Mouse (Mus musculus) forebrain, embryonic 14.5 days (tissue): ENCODE results near the gene Brwd1. TPM values are rescaled to one million over a fixed set of nuclear protein-coding genes. Genes with fewer than 3 reads are reported as not detected.
"Not testable (repeated sequence)": the region's sequence is repeated elsewhere in the genome, so short reads cannot be mapped to it uniquely, and the experiment has no call there.

Experiments used
- ATAC-seq: fragments of 200-750 bp; cut with Nextera tagmentation; 2 replicates; pipeline ENCODE4 v1.8.0; 2017; ENCODE audit warnings: mild to moderate bottlenecking, moderate library complexity
- DNase-seq: peaks from one replicate; pipeline ENCODE4 v3.0.0-alpha.2; 2015; ENCODE audit warnings: low spot score
- H3K27ac ChIP-seq: fragments of 300-500 bp; sonication (generic); 2 replicates; pipeline ENCODE4 v1.5.1; 2014; ENCODE audit warnings: low read depth, mild to moderate bottlenecking, control low read depth, low read length, moderate library complexity
- H3K27me3 ChIP-seq: fragments of 300-500 bp; sonication (generic); replicated peaks from 2 replicates; pipeline ENCODE4 v1.6.1; 2014; ENCODE audit warnings: low read length, control low read depth, mixed read lengths; ENCODE audit not compliant: control insufficient read depth, insufficient read depth
- H3K36me3 ChIP-seq: fragments of 300-500 bp; sonication (generic); 2 replicates; pipeline ENCODE4 v1.6.1; 2014; ENCODE audit warnings: low read length, control low read depth; ENCODE audit not compliant: control insufficient read depth, insufficient read depth
- H3K4me1 ChIP-seq: fragments of 300-500 bp; sonication (generic); 2 replicates; pipeline ENCODE4 v1.6.1; 2014; ENCODE audit warnings: antibody characterized with exemption, low read length, control low read depth; ENCODE audit not compliant: control insufficient read depth, insufficient read depth
- H3K4me2 ChIP-seq: fragments of 300-500 bp; sonication (generic); 2 replicates; pipeline ENCODE4 v1.6.1; 2014; ENCODE audit warnings: mild to moderate bottlenecking, control low read depth, low read length
- H3K4me3 ChIP-seq: fragments of 300-500 bp; sonication (generic); 2 replicates; pipeline ENCODE4 v1.5.1; 2014; ENCODE audit warnings: low read depth, low read length, control low read depth
- H3K9ac ChIP-seq: fragments of 300-500 bp; sonication (generic); 2 replicates; pipeline ENCODE4 v1.6.1; 2014; ENCODE audit warnings: mild to moderate bottlenecking, low read length, control low read depth, moderate library complexity
- H3K9me3 ChIP-seq: fragments of 300-500 bp; sonication (generic); replicated peaks from 2 replicates; pipeline ENCODE4 v1.6.1; 2016; ENCODE audit warnings: low read length, control low read depth, mixed read lengths; ENCODE audit not compliant: control insufficient read depth
- WGBS: fragments of 180-500 bp; shearing (Covaris S2); extraction: QIAGEN DNeasy Blood & Tissue Kit; methylation state at CpG from one replicate; pipeline ENCODE4 v1.1.7; 2014; 5-methylcytosine and 5-hydroxymethylcytosine counted together
- polyA plus RNA-seq: library from polyadenylated mRNA; unstranded; fragments of >200 nt; fragmentation: Nextera tagmentation; extraction: Ambion mirVana; gene quantifications from 2 replicates; pipeline ENCODE4 v1.2.1, GENCODE M21; 2014

The Brwd1 gene
- polyA plus RNA-seq, 1 experiment from 2014 or later = 272 TPM

DNA sequence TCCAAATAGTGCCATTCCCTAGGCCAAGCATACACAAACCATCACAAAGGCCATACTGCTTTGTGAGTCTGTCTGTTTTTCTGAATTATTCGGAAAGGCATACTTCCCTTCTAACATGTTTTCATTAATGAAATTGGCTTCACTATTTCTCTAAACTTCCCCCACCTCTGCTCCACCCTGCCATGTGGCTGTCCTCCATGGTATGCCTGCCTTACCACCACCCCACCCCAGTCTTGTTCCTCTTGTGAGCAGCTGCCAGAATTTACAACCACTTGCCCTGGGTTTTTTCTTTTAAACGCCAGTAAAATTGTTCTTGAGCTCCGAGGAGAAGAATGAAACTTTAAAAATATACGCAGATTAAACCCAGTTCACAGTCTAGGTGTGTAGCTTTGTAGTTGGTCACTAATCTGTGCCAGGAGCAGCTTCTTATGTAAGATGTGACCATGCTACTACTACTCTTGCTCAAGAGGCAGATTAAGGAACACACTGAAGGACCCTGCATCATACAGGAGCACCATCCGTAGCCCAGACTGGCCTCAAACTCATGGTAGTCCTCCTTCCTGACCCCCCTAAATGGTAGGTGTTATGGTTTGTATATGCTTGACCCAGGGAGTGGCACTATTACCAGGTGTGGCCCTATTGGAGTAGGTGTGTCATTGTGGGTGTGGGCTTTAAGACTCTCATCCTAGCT is 28.5 kb upstream of the Brwd1 start:
- H3K4me1 ChIP-seq = no peaks in the 10 kb centered on the region
- no peak overlapping the region for H3K4me3 ChIP-seq
- no peak for DNase-seq
- H3K4me2 ChIP-seq = no peak overlapping the region
- H3K27ac ChIP-seq = no peak overlapping the region
- no peaks in the 10 kb centered on the region for H3K27me3 ChIP-seq
- H3K9me3 ChIP-seq = no peaks in the 10 kb centered on the region
- WGBS = 86% methylated on average over 5 of the region's 5 CpGs
- no peak overlapping the region for H3K9ac ChIP-seq
- no peak for ATAC-seq
- H3K36me3 ChIP-seq = no peaks in the 10 kb centered on the region

DNA sequence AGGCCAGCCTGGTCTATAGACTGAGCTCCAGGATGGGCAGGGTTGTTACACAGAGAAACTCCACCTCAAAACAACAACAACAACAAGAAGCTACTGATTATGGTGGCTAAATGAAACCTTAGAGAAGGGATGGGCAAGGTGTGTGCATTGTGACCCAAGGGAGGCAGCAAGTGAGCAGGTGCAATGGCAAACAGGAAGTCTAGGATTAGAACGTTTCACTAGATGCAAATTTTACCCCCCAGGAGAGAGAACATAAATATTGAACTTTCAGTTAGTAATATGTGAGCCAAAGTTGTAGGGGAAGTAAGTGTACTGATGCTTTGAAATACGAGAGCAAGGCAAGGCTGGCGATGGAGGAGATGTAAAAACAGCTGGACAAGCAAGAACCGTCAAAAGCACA is 27.3 kb upstream of the Brwd1 start:
- 75% methylated on average over 4 of the region's 4 CpGs for WGBS
- DNase-seq (no peak), ATAC-seq (no peak)
- Histone ChIP-seq H3K9me3 (no peaks in the 10 kb centered on the region), H3K4me2 (no peak overlapping the region), H3K4me3 (no peak overlapping the region), H3K27ac (no peak overlapping the region), H3K4me1 (no peaks in the 10 kb centered on the region), H3K9ac (no peak overlapping the region), H3K27me3 (no peaks in the 10 kb centered on the region), H3K36me3 (no peaks in the 10 kb centered on the region)

DNA sequence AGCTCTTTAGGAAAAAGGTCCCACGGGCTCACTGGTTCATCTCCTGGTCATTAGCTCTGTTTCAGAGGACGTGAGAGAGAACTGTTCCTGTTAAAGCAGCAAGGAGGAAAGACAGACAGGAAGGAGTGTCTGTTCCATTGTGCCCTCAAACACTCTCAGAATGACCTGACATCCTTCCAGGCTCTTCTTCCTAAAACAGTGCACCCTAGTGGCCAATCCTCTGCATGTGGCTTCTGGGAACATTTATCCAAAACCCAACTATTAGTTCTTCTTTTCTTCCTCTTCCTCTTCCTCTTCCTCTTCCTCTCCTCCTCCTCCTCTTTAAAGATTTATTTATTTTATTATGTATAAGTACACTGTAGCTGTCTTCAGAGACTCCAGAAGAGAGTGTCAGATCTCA is 20.7 kb upstream of the Brwd1 start:
- Histone ChIP-seq H3K36me3 (no peaks in the 10 kb centered on the region), H3K9me3 (no peaks in the 10 kb centered on the region), H3K9ac (no peak overlapping the region), H3K27ac (no peak overlapping the region), H3K4me2 (no peak overlapping the region), H3K4me1 (no peaks in the 10 kb centered on the region), H3K4me3 (no peak overlapping the region), H3K27me3 (no peaks in the 10 kb centered on the region)
- 37% methylated on average over 2 of the region's 2 CpGs for WGBS
- DNase-seq = peak; percentile 35
- no peak for ATAC-seq

DNA sequence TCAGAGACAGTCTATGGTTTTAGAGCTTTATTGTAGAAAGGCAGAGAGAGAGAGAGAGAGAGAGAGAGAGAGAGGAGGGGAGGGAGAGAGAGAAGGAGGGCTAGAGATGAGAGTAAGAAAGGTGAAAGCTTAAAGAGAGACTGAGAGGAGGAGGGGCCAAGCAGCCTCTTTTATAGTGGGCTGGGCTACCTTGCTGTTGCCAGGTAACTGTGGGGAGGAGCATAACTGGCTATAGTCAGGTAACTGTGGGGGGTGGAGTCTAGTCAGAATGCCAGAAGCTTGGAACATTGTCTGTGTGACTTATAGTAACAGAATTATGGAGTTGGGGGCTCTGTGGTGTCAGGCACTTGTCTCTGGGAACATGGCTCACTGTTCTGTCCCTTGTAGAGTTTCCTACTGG is 15.5 kb upstream of the Brwd1 start:
- DNase-seq, H3K9me3 ChIP-seq: not testable (repeated sequence)

DNA sequence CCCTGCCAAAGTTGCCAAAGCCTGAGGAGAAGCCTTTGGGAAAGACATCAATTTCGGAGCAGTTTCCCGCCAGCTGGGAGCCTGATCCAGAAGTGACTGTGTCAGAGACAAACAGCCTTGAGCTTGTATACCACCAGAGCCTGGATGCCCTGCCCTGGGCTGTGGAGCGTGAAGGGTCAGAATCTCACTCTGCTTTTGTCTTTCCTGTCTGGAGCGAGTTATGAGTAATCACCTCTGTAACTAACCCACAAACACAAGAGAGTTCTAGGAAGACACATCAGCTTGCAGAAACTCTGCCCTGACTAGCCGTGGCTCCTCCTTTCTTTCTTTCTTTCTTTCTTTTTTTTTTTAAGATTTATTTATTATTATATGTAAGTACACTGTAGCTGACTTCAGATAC is 13.6 kb upstream of the Brwd1 start:
- whole genome bisulfite sequencing = 86% methylated on average over 5 of the region's 5 CpGs
- Histone ChIP-seq H3K36me3 (no peaks in the 10 kb centered on the region), H3K27ac (no peak overlapping the region), H3K27me3 (no peaks in the 10 kb centered on the region), H3K4me1 (no peaks in the 10 kb centered on the region), H3K9ac (no peak overlapping the region), H3K4me3 (no peak overlapping the region), H3K4me2 (no peak overlapping the region), H3K9me3 (no peaks in the 10 kb centered on the region)
- ATAC-seq (no peak), DNase-seq (no peak)

More for the DNA sequence above, 15.5 kb upstream of the Brwd1 start:
- not testable (repeated sequence) for H3K4me2 ChIP-seq, ATAC-seq, H3K9ac ChIP-seq, H3K4me3 ChIP-seq, H3K27ac ChIP-seq, H3K4me1 ChIP-seq, H3K36me3 ChIP-seq, H3K27me3 ChIP-seq

DNA sequence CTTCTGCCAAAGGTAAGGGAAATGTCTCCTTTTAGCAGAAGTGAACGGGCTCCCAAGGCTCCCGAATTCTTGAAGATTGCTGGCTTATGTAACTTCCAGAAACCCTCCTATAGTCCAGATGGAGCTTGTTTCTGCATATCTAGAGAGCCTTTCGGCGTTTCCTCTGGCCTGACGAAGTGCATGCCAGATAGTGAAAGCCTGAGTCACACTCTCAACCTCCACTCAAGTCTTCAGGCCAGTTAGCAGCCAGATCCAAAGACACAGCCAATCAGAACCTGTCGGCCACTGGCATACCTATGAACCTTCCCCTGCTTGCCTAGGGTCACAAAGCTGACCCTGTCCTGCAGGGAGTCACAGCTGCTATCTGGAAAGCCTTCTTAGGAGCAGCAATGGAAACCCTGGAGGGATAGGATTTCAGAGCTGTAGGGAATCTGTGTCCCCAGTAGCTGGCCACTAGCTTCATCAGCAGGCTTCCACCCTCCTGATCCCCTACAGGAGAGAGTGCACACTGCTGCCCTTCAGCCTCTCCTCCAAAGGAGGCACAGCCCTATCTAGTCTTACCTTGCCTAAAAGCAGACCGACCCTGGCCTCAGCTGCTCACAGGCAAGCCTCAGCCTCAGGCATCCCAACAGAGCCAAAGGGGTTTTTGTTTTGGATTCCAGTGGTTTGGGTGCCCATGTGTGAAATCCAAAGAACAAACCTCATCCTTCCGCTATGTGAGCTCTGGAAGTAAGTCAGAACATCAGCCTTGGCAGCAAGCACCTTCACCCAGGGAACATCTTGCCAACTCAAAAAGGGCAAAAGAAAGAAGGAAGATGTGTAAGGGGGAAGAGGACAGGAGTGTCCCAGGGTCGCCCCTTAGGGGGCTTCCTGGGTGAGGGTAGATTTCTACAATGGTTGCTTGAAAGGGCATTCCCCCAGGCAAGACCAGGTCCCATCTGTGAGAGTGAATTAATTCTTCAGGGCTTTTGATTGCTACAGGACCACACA is 9.5 kb upstream of the Brwd1 start:
- H3K9me3 ChIP-seq = no peaks in the 10 kb centered on the region
- H3K9ac ChIP-seq = no peak overlapping the region
- WGBS = 72% methylated on average over 9 of the region's 9 CpGs

DNA sequence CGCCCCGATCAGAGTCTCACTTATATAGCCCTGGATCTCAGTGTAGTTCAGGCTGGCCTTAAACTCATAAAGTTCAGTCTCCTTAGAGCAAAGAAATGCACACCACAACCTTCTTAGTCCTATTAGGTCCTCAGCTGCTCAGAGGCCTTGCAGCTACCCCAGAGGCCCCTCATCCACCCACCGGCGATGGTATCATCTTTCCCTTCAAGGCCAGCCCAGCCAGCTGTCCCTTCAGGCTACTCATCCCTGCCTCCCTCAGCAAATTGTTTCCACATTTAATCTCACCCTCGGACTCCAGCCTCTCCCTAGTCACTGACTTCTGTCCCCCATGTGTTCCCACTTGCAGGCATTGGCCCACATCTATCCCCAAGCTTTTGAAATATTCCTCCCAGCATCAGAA is 5.8 kb upstream of the Brwd1 start:
- H3K9me3 ChIP-seq = no peaks in the 10 kb centered on the region
- 85% methylated on average over 5 of the region's 5 CpGs for WGBS
- ATAC-seq (no peak), DNase-seq (no peak)
- no peaks in the 10 kb centered on the region for H3K36me3 ChIP-seq
- no peaks in the 10 kb centered on the region for H3K4me1 ChIP-seq
- no peak overlapping the region for H3K4me2 ChIP-seq
- no peak overlapping the region for H3K4me3 ChIP-seq
- no peak overlapping the region for H3K27ac ChIP-seq
- H3K27me3 ChIP-seq = no peaks in the 10 kb centered on the region
- no peak overlapping the region for H3K9ac ChIP-seq

More for the DNA sequence above, 9.5 kb upstream of the Brwd1 start:
- Histone ChIP-seq H3K27me3 (no peaks in the 10 kb centered on the region), H3K4me3 (no peak overlapping the region), H3K27ac (no peak overlapping the region), H3K36me3 (no peaks in the 10 kb centered on the region), H3K4me2 (no peak overlapping the region), H3K4me1 (no peaks in the 10 kb centered on the region)
- ATAC-seq (no peak), DNase-seq (no peak)

DNA sequence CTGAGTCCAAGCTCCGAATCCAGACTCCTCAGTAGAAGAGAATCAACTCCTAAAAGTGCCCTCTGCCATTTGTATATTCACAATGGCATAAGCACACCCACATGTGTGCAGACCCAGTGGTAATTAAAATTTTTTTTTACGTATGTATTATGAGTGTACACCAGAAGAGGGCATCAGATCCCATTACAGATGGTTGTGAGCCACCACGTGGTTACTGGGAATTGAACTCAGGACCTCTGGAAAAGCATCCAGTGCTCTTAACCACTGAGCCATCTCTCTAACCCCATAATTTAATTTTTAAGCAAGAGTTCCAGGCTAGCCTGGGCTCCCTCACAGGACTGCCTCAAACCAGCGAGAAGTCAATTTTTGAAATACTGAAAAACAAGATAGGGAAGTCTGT is 5.1 kb upstream of the Brwd1 start:
- Histone ChIP-seq H3K4me2 (no peak overlapping the region), H3K36me3 (no peaks in the 10 kb centered on the region), H3K27me3 (no peaks in the 10 kb centered on the region), H3K9me3 (no peaks in the 10 kb centered on the region), H3K4me3 (no peak overlapping the region), H3K4me1 (no peaks in the 10 kb centered on the region), H3K9ac (no peak overlapping the region), H3K27ac (no peak overlapping the region)
- DNase-seq (no peak), ATAC-seq (no peak)
- 79% methylated on average over 4 of the region's 4 CpGs for WGBS

DNA sequence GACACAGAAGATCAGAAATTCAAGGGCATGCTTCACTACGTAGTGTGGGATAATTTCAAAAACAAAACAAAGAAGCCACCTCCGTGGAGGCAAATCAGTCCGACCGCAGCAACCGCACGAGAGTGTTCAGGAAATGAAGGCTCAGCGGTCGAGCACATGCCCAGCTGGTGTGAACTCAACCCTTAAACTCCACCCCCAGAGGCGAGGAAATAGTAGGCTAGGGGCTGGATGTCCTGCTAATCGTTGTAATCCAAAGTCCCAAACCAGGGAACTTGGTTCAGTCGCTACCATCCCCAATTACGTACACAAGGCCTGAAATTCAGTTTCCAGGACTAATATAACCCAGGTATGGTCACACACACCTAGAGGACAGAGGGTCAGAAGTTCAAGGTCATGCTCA is 4.7 kb upstream of the Brwd1 start:
- Histone ChIP-seq H3K4me3 (no peak overlapping the region), H3K9ac (no peak overlapping the region), H3K27ac (no peak overlapping the region), H3K4me1 (no peaks in the 10 kb centered on the region), H3K27me3 (no peaks in the 10 kb centered on the region), H3K4me2 (no peak overlapping the region), H3K9me3 (no peaks in the 10 kb centered on the region), H3K36me3 (no peaks in the 10 kb centered on the region)
- no peak for DNase-seq
- 81% methylated on average over 12 of the region's 12 CpGs for WGBS
- ATAC-seq = no peak
